Mouse (Mus musculus): ENCODE results near the gene Cldn8.

Gene Cldn8

DNA sequence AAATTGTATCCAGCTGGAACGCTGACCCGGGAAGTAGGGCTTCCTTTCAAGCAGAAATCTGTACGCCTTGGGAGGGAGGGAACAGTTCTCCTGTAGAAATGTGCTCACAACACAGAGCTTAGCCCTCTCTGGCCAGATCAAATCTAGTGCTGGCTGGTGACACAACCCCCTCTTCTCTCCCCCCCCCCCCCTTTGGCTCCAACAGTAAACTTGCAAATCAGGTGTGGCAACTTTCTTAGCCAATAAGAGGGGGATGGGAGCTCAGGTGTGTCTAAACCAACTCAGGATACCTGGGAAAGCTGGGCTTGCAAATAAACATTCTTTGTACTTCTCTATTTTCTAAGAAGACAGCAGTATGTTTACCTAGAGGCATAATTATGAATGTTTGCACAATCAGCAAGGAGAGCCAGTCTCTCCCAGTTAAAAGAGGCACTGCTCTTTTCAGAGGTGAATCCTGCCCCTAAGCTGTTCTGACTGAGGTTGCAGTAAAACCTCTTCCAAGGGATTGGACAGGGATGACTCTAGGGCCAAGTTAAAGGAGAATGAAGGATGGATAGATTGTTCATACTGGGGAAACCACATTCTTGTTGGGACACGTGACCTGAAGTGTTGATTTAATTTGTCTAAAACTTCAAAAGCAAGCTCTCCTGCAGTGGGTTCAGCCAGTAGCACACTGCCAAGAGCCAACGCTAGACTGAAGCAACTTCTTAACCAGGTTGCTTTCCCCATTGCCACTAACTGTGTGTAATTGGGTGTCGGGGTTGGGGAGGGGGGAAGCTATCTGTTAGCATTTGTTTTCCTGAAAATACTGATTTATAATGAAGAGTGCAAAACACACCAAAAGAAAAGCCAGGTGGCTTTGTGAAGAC lies at the start of gene Cldn8:
Cldn8 (minus strand) TSS at position 139 of the 869 bp plus-strand sequence.
- DNase-seq (ENCODE audit: low spot score), result no peak

- no peak for DNase-seq (ENCODE audit: low spot score)
Observed at GRCm38 (mm10) chr16:88612712-88613111, 49.7 kb upstream of the Cldn8 start.

DNA sequence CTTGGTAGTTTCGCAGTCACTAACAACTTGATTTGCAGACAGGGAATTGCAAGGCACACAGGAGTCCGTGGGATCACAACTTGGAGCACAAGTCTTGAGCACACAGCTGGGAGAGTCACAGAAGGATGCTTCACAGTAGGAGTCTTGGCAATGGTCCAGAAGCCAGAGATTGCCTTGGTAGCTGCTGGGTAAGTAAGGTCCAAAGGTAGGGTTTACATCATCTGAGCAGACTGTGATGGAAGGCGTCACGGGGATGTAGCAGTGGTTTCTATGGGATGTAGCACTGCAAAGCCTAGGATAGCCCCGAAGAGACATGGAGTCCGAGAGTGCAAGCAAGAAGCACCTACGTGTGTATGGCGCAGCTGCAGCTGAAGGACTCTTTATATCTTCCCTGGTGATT lies 48.9 kb upstream of the Cldn8 start, which contains the start of gene Krtap24-1:
Krtap24-1 (minus strand) TSS at position 358 of the 400 bp plus-strand sequence.
- no peak for DNase-seq (ENCODE audit: low spot score)

GRCm38 (mm10) chr16:88604570-88604969 lies 41.6 kb upstream of the Cldn8 start:
- no peak for DNase-seq (ENCODE audit: low spot score)

DNA sequence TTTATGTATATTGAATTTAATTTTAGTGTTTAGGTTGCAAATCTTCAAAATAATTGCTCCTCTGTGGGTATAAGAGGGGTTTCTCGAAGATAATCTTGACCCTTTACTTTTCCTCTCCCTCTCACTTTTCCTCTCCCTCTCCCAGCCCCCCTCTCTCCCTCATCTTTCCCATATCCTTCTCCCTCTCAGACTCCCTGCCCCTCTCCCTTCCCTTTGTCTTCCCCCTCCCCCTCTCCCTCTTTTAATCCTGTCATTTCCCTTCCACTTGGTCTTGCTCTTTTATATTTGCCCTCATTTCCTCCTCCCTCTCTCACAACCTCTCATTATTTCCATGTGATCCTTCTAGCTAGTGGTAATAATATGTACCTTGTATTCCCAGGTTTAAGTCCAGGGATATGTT lies 39.5 kb upstream of the Cldn8 start:
- DNase-seq (ENCODE audit: low spot score), result no peak

DNA sequence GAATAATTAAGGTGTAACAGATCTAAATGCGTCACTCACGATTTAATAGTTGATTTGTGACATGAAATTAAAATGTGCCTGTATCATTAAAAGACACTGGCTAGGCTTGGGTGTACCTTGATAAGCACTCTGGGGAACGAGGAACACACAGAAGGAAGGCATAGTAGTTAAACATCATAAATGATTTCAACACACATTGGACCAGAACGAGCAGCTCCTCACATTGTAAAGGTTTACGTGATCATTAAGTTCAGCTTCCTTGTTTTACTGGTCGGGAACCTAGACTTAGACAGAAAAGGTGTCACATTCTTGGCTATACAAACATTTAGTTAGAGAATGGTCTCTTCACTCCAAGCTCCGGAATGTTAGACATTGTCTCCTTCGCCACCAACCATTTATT lies 37.3 kb upstream of the Cldn8 start:
- no peak for DNase-seq (ENCODE audit: low spot score)

DNA sequence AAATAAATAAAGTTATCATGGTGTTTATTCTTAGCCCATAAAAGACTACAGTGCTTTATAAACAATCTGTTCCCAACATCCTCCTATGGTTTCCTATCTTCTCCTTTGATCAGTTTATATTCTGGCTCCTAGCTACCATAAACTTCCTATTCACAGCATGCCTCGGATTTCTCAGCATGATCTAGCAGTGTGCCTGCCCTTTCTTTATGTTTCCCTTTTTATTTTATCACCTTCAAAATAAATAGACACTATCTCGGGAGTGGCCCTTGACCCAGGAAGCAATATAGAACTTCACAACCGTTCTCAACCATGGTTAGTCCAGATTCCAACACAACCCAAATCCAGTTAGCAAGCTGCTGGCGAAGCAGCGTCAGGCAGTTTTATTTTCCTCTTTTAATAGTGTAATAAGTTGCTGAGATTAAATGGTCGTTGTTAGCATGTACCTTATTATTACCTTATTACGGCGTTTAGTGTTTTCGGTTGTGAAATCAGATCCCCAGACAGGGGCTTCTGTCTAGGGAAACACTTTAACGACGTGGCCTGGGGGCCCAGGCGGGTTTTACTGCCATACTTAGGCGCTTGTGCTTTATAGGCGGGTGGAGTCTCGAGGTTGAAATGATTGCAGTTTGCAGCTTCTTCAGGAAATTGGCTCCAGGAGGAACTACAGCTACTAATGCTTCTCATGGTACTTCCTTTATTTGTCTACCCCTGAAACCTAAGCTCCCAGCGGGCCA lies 36.7 kb upstream of the Cldn8 start:
- no peak for DNase-seq (ENCODE audit: low spot score)

- DNase-seq (ENCODE audit: low spot score), result no peak
Observed at GRCm38 (mm10) chr16:88592758-88593157, 29.8 kb upstream of the Cldn8 start.

DNA sequence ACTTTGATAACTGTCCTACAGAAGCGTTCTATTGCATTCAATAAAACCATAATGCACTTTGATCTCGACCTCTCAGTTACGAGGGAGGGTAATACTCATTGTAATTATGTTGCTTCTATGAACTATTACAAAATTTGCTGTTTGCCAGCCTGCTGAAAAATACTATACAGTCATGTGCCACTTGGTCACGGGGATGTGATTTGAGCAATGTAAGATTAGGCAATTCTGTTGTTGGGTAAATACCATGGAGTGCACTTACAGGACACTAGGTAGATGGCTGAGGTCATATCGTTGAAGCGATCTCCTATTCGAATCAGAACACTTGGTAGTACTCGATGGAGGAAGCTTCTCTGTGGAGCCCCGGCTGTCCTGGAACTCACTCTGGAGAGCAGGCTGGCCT lies 20.4 kb upstream of the Cldn8 start:
- DNase-seq (ENCODE audit: low spot score), result no peak

GRCm38 (mm10) chr16:88575885-88576679 lies 13.1 kb upstream of the Cldn8 start:
- DNase-seq (ENCODE audit: low spot score), result no peak

GRCm38 (mm10) chr16:88572904-88573404 lies 10.0 kb upstream of the Cldn8 start:
- DNase-seq (ENCODE audit: low spot score), result no peak

- no peak for DNase-seq (ENCODE audit: low spot score)
Observed at GRCm38 (mm10) chr16:88570136-88570535, 7.2 kb upstream of the Cldn8 start.

DNA sequence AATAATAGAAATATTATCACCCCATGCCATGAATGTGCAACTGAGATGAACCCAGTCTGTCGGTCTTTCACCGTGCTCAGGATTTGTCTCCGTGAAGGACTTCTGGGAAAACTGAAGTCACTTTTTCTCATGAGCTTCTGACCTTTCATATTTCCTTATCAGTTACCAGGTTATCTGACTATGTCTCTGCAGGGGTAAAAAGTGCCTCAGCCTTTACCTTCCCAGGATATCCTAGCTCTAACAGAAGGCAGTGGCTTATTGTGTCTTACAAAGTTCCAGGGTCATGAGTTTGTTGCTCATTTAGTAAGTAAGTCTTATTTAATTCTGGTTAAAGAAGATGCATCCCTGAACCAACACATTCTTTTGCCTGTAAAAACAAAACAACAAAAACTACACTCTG lies 6.7 kb upstream of the Cldn8 start:
- DNase-seq (ENCODE audit: low spot score), result no peak

DNA sequence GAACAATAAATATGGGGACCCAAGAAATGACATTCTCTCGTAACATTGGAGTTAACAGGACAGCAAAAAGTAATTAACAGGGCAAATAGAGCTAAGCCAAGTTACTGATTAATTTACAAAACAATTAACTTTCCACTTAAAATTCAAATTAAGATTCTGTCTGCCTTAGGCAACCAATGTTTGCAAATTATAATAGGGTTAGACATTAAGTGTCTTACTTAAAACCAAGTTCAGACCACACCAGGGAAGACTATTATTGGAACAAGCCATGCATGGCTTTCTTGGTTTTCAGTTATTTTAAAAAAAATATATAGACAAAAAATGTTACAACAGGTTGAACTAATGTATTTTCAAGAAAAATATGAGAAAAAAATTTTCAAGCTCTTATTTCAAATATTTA lies 6.1 kb upstream of the Cldn8 start:
- no peak for DNase-seq (ENCODE audit: low spot score)

- DNase-seq (ENCODE audit: low spot score), result no peak
Observed at GRCm38 (mm10) chr16:88561617-88562164, 1.3 kb downstream of the Cldn8 start.

- DNase-seq (ENCODE audit: low spot score), result no peak
Observed at GRCm38 (mm10) chr16:88542488-88542887, 20.5 kb downstream of the Cldn8 start.

- no peak for DNase-seq (ENCODE audit: low spot score)
Observed at GRCm38 (mm10) chr16:88539841-88540487, 23.0 kb downstream of the Cldn8 start.

DNA sequence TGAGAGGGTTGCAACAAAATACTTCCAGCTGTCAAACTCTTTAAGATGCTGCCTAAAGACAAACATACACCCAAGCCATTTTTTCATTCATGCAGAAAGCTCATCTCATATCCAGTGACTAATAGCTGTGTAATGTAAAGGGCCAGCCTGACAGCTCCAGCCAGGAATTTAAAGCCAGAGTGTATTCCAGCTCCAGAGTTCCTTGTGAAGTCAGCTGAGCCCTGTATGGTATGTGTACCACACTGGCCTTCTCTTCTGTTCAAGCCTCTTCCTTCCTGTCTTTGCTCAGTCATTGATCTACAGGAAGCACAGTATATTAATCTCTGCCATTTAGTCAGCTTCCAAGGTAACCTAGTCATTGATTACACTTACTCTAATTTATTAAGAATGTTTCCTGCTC lies 51.6 kb downstream of the Cldn8 start:
- no peak for DNase-seq (ENCODE audit: low spot score)

Data from T-cell, adult 2 months (primary cell).